Mouse (Mus musculus): ENCODE measurements at regions not wholly inside any gene's neighbourhood (a gene's known extent, or its start where the extent isn't known, plus 50 kb on each side); places are given as distances from the start of the nearest gene placed in this dataset.
"Not testable (repeated sequence)": the region's sequence is repeated elsewhere in the genome, so short reads cannot be mapped to it uniquely, and the experiment has no call there.

DNA sequence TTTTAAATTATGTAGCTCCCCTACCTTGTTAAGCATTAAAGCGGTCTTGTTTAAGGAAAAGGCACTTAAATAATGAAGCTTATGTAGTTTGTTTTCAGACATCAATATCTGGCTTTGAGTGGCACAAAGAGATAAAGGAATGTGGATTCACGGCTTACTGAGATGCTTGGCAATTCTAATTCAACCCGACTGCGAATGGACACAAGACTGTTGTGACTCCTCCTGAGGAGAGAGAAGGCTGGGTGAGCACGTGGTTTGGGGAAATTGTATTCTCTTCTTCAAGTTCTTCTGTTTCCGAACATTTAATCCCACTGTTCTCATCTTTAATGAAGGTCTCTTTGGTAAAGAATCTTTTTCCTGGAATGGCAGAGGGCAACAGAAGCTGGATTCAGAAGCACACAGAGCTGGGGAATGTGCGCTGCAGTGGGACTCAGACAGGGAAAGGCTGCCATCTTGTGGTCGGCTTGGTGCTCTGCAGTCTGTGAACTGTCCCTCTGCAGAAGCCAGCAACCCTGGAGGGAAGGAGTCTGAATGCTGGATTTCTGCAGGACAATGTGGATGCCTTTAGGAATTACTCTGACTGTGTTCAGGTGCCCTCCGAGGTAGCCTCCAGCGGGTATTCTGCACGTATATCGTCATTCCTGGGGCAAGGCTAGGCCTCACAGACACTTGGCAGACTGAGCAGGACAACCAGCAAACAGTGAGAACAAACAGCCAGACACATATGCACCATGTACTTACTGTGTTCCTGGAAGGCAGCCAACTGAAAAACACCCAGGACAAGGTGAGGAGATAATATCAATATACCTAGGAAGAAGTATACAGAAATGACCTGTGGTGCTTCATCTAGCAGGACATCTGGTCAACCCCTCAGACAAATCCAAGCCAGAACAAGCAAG lies 54.0 kb upstream of the Pax1 start:
- peak; percentile 54 for DNase-seq (ENCODE audit: low read depth, low spot score)

DNA sequence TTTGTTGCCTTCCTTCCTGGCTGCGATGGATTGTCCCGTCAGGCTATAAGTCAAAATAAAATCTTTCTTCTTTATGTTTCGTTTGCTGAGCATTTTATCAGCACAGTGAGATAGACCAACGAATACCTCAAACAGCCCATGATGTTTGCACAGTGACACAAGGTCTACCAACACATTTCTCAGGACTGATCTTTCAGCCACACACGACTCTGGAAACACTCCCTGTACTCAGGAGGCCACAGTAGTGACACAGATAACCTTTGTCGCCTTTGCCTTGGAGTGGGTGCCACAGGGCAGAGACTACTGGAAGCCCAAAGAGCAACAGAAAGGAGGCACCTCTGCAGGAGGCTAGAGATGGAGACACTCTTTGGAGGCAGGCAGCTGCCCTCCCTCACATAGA lies 55.0 kb upstream of the Pax1 start:
- no peak for DNase-seq (ENCODE audit: low read depth, low spot score)

DNA sequence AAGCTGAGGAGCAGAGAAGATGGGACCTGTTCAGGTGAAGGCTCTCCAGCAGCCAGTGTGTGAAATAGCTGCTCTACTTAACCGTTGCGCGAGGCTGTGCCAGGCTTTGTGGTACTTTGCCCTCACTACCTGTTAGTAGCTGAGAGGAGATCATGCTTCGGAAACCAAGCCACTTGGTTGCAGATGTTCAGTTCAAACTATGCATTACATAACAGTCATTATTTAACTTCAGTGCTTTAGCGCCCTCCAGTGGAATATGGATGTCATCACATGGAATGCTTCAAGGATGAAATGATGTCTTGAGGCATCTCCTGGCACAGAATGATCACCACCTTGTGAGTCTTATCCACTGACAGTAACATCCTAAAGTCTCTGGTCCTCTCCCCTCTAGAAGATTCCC lies 56.5 kb upstream of the Pax1 start:
- peak; percentile 36 for DNase-seq (ENCODE audit: low read depth, low spot score)

DNA sequence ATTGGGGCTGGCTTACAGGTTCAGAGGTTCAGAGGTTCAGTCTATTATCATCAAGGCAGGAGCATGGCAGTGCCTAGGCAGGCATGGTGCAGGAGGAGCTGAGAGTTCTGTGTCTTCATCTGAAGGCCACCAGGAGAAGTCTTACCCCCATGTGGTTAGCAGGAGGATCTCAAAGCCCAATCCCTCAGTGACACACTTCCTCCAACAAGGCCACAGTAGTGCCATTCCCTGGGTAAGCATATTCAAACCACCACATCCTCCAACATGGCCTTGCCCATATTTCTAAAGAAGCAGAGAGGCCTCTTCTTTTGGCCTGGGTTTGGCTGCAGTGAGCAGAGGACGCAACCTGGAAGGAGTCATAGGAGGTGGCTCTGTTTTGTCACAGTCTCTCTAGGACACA lies 61.2 kb upstream of the Pax1 start:
- DNase-seq (ENCODE audit: low read depth, low spot score): no peak

DNA sequence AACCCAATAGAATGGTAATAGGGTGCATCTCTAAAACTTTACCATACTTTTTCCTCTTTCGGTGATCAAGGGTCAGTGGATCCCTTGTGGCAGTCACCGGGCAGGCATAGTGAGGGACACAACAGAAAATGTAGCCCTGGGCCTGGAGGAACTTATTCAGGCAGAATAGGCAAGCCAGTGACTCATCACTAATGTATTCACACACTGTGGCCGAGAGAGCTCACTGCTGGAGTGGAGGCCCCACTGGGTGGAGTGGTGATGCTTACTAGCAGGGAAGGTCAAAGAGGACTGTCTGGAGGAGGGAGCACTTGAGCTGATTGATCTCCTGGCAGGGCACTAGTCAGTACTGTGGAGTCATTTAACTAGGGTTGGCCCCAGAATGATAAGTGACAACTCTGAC lies 62.4 kb upstream of the Pax1 start:
- no peak for DNase-seq (ENCODE audit: low read depth, low spot score)

DNA sequence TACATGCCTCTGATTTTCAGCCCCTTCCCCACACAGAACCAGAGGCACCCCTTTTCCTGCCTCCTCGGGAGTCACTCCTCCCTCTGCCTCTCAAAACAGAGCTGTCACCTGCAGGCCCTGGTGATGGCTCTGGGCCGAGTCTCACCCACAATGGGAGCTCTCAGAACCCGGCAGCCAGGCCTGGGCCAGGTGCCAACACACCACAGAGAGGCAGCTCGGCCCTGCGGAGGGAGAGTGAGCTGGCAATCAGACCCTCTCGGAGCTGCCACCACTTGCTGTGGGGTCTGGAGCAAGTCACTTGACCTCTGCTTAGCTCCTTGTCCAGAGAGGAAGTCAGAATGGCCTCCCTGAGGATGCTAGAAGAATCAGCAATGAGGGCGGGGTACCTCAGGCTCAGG lies 63.2 kb upstream of the Pax1 start:
- DNase-seq (ENCODE audit: low read depth, low spot score): no peak

DNA sequence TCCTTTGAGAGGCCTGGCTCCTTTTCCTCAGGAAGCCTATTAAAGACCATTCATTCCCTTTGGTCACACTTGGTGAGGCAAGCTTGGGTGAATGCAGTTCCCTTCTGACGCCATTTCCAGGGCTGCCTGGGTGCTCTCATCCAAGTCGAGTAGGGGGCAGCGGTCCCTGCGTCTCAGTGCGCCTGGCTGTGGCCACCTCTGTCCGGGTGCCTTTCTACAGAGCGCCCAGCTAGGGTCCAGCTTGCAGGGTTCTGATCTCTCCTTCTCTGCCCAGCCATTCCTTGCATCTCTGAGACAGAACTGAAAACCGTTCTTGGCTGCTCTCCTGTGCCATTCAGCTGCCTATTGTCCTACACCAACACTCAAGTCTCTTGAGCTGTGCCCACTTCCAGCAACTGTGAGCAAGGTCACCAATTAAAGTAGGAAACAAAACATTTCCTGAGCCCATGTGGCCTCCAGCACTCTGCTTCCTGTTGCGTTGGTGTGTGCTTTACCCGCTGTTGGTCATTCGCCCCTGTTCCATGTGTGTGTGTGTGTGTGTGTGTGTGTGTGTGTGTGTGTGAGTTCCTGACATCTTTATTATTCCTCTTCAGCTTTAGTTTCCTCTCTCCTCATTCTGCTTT lies 63.7 kb upstream of the Pax1 start:
- DNase-seq (ENCODE audit: low read depth, low spot score): no peak

DNA sequence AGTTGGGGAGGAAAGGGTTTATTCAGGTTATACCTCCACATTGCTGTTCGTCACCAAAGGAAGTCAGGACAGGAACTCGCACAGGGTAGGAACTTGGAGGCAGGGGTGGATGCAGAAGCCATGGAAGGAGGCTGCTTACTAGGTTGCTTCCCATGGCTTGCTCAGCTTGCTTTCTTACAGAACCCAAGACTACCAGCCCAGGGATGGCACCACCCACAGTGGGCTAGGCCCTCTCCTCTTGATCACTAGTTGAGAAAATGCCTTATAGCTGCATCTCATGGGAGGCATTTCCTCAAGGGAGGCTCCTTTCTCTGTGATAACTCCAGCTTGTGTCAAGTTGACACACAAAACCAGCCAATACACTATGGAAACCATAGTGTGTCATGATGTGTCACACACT lies 66.8 kb upstream of the Pax1 start:
- DNase-seq (ENCODE audit: low read depth, low spot score): not testable (repeated sequence)

DNA sequence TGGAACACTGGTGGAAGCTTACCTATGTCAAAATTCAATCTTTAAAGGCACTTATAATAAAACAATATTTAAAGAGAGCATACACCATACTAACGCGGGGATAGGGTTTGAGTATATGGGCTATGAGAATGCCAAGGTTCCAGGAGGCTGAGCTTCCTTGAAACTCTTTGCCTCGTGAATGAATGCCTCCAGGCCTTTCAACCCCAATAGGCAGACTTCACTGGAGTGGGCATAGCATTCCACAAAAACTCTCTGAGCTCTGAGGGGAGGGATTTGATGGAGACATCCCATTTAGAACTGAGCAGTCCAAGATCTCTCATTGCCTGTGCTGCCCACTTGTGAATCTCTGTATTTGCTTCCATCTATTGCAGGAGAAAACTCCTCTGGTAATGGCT lies 68.4 kb upstream of the Pax1 start:
- DNase-seq (ENCODE audit: low read depth, low spot score): no peak

DNA sequence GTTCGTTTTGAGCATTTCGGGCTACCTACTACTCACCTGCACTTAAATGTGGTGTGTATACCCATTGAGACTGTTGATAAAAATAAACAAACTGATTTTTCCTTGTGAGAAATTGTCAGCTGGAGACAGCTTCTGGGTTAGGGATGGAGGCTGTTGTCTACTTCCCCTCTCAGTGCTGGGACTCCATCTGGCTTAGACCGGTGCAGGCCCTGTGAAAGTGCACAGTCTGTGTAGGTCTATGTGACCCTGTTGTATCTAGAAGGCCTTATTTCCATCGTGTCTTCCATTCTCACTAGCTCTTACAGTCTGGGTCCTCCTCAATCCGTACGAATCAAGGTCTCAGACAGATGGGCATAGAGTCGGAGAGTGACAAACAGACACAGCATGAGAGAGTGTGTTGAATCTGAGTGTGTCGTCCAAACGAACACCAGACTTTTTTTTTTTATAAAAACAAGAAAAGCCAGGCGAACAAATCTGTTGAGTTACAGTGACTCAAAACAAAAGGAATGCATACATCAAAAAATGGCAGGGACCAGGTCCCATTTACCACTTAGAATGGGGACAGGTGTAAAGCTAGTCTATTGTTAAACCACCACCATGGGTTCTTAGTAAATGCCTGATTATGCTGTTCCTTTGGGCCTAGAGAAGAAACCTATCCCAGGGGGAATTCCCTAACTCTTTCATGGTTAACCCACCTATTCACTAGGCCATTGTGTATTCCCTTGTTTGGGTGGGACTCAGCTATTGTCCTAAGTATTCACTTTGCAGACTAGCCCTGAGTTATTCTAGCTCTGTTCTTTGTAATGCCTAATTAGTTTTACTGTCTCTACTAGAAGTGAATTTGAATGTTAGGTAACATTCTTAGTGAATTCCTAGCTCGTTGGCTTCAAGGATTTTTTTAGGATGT lies 69.1 kb upstream of the Pax1 start:
- DNase-seq (ENCODE audit: low read depth, low spot score): no peak

DNA sequence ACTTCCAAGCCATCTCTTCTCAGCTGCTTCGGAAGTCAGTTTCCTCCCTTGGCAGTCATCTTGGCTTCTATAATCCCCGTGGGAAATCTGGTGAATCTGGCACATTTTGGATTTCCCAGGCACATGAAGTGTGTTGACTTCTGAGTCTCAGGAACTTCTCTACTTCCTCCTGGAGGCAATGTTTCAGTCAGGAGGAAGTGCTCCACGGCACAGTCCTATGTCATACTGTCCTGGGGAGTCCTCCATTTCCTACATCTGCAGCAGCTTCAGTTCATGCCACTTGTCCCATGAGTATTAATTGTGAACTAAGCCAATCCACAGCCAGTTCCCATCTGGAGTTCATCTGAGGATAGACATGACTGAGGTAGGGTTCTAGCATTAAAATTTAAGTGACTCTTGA lies 78.3 kb upstream of the Pax1 start:
- DNase-seq (ENCODE audit: low read depth, low spot score): no peak

DNA sequence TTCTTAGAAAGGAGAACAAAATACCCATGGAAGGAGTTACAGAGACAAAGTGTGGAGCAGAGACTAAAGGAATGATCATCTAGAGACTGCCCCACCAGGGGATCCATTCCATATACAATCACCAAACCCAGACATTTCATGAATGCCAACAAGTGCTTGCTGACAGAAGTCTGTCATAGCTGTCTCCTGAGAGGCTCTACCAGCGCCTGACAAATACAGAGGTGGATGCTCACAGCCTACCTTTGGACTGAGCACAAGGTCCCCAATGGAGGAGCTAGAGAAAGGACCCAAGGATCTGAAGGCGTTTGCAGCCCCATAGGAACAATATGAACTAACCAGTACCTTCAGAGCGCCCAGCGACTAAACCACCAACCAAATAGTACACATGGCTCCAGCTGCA lies 83.6 kb upstream of the Nkx2-2 start:
- DNase-seq (ENCODE audit: low read depth, low spot score): no peak

DNA sequence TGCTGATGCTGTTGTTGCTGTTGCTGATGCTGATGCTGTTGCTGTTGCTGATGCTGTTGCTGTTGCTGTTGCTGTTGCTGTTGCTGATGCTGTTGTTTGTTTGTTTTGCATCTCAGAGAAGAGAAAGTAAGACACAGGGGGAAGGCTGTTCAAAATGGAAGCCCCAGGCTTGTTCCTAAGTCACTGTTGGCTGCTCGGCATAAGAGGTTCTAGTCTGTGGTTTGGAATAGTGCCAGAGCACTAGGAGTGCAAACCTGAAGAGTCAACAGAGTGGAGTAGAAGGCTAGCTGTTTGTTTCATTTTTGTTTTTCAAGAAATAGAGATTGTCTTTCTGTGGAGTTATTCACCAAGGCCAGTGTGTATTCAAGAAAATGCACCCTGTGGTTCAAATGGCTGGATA lies 75.1 kb upstream of the Nkx2-2 start:
- DNase-seq (ENCODE audit: low read depth, low spot score): no peak

DNA sequence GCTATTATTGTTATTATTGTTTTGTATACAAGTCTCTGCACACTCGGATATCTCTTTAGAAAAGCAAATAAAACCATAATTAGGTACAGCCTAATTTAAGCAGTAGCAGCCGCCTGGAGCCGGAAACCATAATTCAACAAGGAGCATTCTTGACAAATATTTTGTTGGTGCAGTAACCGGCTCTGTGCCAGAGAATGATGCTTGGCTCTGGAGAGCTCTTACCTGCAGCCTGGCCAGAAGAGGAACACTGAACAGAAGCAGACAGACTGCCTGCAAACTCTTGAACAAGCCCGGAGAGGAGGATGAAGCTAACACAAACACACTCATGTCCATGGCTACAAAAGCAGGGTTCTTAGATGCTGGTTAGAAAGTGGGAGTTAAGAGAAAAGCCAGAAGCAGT lies 73.9 kb upstream of the Nkx2-2 start:
- no peak for DNase-seq (ENCODE audit: low read depth, low spot score)

DNA sequence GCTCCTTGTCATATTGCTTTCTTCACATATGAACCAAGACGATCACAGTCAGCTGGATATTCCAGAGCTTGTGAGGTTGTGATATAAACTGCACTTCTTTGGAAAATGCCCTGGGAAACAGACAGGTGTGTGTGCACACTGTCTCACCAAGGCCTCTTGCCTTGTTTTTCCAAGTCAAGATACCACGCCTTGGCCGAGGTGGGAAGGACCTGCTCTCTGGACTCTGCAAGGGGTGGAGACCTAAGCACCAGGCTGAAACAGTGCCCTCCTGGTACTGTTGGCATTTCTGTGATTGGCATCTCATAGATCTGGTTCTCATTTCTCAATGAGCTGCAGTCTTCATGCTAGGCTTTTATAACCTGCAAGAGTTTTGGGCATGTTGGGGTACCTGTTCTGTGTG lies 73.2 kb upstream of the Nkx2-2 start:
- DNase-seq (ENCODE audit: low read depth, low spot score): no peak

DNA sequence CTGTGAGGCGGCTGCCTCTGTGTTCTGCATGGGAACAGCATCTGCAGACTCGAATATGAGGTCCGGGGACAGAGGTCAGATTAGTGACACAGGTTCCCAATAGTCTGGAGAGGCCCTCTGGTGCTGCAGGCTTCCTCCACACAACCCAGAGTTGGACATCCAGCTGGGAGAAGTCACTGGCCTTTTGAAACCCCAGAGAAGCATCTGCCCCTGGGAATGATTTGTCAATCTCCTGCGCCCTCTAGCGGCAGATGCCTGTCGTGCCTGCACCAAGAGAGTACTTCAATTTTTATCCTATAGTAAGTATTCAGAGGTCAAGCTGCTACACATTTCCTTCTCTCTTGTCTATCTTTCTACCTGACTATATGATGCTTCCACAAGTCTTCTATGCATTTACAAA lies 62.7 kb upstream of the Nkx2-2 start:
- peak; percentile 60 for DNase-seq (ENCODE audit: low read depth, low spot score)

DNA sequence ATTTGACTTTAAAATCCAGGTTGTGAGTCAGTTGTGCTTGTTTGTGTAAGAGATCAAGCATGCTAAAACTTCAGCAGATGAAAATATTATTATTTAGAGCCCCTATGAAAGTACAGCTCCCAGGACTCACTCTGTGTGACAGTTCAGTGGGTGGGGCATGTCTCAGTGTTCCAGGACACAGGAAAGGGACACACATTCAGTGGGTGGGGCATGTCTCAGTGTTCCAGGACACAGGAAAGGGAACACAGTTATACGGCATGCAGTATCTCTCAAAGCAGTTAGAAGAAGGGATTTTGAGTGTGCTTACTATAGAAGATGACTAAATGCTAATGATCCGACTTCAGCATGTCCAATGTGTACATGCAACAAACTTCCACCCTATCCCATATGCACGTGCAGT lies 60.9 kb upstream of the Nkx2-2 start:
- DNase-seq (ENCODE audit: low read depth, low spot score): no peak

DNA sequence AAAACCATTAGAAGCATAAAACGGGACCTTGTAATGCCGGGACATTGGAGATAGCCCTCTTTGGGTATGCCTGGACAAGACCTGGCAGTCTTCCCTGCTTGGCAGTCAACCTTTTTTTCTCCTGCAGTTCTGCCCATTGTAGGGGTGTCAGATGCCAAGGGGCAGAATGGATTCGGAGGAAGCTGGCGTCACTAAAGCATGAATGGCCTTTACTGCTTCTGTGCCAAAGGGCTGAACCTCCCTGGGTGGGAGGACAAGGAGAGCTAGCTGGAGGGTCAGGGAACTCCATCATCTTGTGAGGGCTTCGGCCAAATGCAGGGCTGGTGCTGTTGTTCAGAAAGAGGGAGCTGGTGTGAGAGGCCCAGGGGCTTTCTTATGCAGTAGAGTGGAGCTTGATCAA lies 60.1 kb upstream of the Nkx2-2 start:
- no peak for DNase-seq (ENCODE audit: low read depth, low spot score)

DNA sequence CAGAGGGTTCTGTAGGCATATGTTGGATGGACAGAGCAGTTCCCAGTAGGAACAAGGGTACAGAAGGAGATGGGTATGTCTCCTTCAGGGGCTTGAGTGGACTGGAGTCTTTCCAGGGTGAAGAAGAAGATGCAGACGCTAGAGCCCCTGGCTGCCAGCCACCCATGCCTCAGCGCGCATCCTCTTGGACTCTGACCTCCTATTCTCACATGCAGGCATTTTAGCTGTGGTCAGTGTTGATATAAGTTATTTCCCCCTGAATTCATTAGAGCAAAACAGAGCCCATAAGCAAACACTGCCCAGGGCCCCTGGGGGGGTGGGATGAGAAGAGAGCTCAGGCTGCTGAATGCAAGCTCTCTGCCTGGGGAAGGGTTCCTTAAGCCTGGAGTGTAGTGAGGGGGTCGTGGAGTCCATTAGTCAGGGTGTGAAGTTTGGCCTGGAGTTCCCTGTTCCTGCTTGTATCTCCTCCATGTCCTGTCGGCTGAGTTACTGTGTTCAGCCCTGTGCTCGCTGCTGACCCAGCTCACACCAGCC lies 54.0 kb upstream of the Nkx2-2 start:
- no peak for DNase-seq (ENCODE audit: low read depth, low spot score)

DNA sequence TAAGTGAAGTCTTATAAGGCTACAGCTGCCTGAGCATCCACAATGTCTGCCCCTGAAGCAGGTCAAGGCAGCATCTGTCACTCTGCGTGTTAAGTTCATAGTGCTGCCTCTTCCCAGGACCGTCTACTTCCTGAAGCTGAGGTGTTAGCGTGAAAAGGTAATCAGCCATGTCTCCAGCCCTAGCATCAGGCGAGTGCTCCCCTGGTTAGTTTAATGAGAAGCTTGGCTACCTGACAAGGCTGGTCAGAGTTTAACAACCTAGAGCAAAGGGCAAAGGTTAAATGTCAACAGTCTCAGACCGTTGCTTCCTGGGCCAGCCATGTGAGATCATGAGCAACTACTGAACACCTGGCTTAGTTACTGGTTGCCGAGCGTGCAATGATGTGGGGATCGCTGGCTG lies 53.2 kb upstream of the Nkx2-2 start:
- no peak for DNase-seq (ENCODE audit: low read depth, low spot score)

DNA sequence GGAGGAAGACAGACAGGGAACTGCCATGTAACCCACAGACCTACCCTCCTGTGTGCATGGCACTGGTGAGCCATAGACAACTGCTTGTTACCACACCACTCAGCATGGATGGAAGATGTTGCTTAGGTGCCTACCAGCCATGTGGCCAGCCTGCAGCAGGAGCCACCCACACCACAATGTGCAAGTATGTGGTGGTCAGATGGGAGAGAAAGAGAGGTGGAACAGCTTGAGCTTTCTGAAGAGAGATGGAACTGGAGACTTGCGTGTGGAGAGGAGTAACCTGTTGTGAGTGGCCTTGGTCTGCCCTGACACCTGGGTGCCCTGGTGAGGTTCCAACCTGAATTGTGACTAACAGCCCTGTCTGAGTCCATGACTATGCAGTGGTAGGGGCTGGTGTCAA lies 50.4 kb upstream of the Nkx2-2 start:
- DNase-seq (ENCODE audit: low read depth, low spot score): no peak
